Mouse (Mus musculus): Measurements from ENCODE around the gene Angptl3.

Angptl3 gene

DNA sequence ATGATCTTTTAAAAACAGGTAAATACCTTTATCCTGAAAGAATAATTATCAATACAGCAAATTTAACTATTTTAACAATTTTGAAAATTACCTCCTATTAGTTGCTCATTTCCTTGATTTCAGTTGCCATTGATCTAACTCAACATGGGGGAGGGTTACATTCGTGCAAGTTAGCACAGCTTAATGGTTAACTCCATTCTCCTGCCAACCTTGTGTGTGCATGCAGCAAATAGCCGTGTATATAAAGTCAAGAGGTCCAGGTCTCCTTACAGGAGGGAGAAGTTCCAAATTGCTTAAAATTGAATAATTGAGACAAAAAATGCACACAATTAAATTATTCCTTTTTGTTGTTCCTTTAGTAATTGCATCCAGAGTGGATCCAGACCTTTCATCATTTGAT, at the start of gene Angptl3:
Gene Angptl3 (plus strand): TSS at position 269 of the 400 bp plus-strand sequence.
- DNase-seq (ENCODE audit: low spot score in 2 of 2), result no peak

DNA sequence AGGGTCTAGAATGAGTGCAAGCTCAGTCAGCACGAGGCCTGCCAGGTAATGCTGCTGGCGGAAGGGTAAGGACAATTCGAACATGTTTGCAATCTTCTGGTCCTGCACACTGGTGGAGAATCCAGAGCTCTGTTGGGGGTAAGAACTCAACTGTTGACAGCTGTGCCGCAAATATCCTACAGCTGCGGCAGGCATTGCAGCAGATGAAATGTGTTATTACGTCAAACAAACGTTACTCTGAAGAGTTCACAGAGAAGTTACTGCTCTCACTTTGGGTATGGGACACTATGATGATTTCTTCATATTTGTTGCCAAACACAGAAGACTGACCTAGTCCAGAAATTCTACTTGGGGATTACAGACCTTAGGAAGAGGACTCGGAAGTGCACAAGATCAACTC, 46.1 kb upstream of the Angptl3 start:
- no peak for DNase-seq (ENCODE audit: low spot score in 2 of 2)

DNA sequence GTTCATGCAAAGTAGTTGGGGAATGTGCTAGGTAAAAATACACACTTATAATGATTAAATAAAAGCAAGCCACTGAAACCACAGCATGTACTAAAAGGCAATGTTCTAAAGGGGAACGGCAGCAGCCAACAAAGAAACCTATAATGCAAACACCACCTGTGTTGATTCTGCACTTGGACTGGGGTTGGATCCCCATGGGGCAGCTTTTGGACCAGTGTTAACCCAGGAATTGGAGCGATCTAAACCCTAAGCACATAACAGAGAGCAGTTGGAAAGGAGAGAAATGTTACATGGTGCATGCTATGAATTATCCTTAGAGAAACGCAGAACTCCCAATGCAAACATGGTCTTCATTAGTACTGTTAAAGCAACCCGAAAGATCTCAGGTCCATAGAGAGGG, 37.3 kb upstream of the Angptl3 start:
- no peak for DNase-seq (ENCODE audit: low spot score in 2 of 2)

DNA sequence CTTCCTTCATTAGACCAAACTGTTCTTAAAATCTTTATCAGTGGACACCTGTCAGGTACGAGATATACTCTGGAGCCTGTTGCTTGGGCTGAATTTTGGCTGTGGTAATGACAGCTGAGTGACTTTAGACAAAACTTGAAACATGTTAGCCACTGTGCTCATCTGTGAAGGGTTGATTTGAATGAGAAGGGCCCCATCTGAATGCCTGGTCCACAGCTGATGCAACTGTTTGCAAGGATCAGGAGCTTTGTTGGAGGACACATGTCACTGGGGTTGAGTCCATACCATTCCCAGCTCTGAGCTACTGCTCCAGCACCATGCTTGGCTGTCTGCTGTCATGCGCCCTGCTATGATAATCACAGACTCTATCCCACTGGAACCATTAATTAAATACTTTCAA, 25.2 kb upstream of the Angptl3 start:
- DNase-seq (ENCODE audit: low spot score in 2 of 2), result no peak

DNA sequence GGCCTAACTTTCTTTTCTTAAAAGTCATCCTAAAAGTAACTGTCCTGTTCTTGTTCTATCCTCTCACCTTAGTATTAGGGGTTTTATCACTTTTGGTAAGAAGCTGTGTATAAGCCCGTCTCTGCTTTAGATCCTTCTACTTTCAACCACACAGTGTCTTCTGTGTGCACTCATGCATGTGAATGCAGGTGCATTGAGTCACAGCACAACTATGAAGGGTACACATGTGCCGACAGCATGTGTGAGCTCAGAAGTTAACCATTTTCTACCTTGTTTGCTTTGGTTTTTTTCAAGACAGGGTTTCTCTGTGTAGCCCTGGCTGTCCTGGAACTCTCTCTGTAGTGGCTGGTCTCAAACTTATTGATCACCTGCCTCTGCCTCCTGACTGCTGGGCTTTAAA, 24.4 kb upstream of the Angptl3 start:
- no peak for DNase-seq (ENCODE audit: low spot score in 2 of 2)

DNA sequence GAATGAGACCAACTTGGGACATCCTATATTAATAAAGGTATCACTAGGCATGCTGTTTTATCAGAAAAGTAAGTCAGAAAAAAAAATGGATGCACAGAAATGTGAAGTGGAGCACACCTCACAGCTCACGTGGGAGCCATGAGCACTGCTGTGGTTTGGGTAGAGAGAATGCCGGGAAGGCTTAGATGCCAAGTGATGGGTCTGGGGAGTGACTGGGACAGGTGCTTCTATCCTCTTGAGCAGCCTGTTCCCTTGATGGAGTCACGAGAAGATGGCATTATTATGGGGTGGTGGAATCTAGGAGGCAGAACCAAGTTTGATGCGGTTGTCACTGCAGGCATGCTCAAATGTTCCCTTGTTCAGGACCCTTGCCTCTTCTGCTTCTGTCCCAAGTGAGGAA, 19.7 kb upstream of the Angptl3 start:
- no peak for DNase-seq (ENCODE audit: low spot score in 2 of 2)

DNA sequence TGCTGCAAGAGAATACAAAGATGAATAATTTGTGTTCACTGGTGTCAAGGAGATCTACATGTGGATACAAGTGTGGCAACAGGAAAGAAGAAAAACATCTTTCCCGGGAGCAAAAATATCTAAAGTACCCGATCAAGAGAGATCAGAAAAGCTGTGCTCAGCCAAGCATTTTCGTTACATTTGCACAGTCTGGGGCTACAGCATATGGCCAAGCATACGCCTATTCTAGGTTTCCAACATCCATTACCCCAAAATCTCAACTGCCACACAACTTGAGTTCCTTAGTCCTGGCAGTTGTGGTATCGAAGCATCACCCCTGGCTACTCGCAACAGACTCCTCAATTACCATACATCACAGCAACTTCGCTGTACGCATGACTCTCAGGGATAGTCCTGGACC, 8.5 kb upstream of the Angptl3 start:
- no peak for DNase-seq (ENCODE audit: low spot score in 2 of 2)

DNA sequence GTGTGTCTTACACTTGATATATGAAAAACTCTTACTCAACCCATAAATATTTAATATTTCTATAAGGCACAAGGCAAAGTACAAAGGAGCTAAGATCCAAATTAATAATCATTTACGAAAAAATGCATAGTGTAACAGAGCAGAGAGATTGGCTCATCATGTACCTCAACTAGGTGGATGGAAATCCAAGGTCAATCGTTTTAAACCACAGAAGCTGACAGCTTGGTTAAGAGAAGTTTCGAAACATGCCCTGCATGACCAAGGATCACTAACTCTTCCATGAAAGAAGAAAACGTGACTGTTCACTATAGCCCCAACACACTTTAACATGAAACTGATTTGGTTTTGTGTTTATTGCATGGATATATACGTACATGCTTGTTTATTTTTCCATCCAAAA, 2.4 kb upstream of the Angptl3 start:
- DNase-seq (ENCODE audit: low spot score in 2 of 2), result no peak

DNA sequence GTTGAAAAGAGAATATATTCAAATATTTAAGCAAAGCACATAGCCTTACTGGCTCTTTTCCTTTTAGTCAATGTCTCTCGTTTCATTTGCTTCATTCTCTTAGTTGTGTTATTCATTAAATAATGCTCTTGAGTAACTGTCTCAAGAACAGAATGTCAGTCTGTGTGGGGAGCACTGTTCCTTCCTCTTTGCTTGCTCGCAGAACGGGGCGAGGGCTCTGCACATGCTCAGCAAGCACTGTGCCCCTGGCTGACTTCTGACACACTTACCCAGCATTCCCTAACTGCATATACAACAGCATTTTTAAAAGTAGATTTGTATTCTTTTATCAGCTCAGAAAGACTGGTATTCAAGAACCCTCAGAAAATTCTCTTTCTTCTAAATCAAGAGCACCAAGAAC, 2.2 kb downstream of the Angptl3 start:
- DNase-seq (ENCODE audit: low spot score in 2 of 2), result no peak

DNA sequence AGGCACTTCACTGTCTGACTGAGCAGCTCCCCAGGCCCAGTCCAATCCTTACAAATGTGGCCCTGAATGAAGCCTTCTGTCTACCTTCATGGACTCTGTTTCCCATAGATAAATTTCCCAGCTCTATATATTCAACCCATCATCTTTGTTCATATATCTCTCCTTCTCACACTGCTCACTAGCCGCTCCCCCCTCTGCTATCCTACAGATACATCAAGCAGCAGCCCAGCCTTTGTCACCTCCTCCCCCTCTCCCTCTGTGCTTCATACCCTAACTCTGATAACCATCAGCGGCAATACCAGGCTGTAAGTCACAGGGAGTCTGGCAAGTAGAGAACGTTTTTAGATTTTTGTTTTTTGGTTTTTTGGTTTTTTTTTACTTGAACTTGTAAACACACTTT, 14.1 kb downstream of the Angptl3 start:
- no peak for DNase-seq (ENCODE audit: low spot score in 2 of 2)

DNA sequence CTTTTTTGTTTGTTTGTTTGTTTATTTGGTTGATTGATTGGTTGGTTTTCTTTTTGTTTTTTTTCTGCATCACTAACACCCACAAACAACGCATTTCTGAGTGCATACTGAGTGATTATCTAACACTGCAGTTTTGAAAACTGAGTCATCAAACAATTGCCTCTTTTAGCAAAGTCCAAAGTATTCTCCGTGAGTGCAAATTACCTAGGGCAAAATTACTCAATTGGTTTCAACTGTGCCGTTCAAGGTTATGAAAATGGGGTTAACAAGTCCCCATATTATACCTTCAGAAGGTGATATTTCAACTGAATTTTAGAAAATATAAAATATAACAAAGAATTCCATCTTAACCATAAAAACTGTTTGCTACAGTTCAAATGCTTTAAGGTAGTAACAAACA, 15.7 kb downstream of the Angptl3 start:
- DNase-seq (ENCODE audit: low spot score in 2 of 2), result no peak

DNA sequence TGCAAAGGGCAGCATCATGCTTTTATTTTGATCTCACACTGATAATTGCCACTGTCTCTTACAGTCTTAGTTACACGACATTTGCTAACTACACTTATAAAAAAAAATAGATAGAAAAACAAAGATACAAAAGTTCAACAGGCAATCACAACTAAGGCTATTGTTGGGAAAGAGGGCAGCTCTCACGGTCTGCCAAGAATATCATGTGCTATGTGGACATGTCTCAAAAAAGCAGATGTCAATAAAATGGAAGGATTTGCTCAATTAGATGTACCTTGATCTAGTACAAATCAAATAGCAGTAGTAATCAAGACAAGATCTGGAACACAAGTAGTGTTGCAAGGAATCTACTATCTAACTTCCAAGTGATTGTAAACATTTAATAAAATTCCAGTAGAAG, 17.8 kb downstream of the Angptl3 start:
- DNase-seq (ENCODE audit: low spot score in 2 of 2), result no peak

DNA sequence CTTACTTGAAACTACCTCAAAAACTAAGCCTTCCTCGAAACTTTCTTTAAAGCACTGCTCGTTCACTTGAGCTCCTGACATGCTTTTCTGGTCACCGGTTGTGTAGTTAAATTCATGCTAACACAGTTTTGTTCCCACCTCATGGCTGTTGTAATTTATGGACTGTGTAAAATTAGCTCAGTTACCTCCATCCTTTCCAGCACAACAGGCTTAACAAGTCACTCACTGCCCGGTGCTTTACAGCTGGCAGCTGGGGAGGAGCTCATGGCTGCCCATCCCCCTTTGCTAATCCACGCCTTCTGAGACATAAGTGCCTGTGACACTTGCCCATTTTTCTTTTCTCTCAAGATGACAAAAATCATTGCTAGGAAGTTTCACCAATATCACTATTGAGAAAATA, 33.8 kb downstream of the Angptl3 start:
- DNase-seq (ENCODE audit: low spot score in 2 of 2), result no peak

DNA sequence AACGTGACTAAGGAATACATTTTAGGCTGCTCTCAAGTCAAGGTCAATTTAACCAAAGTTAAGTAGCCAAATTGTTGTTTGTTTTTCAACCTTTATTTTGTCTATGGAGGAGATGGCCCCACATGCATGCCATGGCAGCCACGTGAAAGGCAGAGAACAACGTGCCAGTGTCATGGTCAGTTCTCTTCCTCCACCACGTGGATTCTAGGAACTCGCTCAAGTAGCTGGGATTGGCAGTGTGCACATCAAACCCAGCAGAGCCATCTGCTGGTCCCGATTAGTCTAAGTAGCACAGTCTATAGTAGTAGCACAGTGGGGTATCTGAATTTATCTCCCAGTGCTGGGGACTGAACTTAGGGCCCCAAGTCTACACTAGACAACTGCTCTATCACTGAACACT, 38.1 kb downstream of the Angptl3 start:
- no peak for DNase-seq (ENCODE audit: low spot score in 2 of 2)

DNA sequence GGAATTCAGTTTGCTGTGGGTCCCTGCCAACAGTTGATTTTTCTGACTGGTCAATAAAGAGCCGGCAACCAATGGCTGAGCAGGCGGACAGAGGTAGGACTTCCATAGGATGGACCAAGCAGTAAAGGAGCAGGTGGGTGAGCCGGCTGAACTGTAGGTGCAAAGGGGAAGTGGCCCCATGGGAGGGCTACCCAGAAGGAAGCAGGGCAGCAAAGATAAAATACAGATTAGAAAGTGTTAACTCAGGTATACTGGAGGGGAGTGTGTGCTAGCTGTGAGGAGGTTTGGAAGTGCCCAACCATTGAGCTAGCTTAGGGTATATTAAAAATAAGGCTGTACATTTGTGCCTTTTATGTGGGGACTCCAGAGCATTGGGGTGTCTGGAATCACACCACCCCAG, 47.3 kb downstream of the Angptl3 start:
- DNase-seq (ENCODE audit: low spot score in 2 of 2), result no peak

DNA sequence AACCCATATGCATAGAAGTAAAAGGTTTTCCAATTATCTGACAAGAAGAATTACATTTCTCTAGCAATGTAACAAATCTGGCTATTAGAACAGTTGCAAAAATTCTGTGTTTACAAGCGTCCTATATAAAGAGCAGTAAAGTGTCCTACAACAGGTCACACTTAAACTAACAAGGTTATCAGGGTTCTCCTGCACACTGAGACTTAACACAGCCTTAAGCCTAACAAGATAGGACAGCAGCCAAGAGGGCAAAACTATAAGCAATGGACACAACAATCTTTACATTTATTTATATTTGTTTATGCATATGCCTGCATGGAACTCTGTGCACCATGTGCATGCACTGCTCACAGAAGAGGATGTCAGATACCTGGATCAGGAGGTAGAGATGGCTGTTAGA, 50.4 kb downstream of the Angptl3 start:
- no peak for DNase-seq (ENCODE audit: low spot score in 2 of 2)

DNA sequence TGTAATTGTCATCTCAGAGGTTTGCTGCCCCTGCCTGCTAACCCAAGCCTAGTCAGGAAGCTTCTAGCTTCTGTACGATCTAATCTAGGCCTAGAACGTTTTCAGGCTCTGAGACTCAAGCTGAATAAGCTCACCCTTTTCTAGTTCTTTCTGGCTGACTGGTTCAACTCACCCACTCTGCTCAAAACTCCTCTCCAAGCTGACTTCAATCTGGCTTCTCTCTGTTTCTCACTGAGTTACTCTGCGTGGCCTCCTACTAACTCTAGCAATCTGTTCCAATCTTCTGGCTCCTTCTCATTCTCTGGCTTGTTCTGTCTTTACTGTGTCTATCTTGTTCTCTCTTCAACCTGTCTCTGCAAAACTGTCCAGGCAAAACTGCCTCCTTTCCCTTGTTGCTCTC, 53.1 kb downstream of the Angptl3 start:
- no peak for DNase-seq (ENCODE audit: low spot score in 2 of 2)

DNA sequence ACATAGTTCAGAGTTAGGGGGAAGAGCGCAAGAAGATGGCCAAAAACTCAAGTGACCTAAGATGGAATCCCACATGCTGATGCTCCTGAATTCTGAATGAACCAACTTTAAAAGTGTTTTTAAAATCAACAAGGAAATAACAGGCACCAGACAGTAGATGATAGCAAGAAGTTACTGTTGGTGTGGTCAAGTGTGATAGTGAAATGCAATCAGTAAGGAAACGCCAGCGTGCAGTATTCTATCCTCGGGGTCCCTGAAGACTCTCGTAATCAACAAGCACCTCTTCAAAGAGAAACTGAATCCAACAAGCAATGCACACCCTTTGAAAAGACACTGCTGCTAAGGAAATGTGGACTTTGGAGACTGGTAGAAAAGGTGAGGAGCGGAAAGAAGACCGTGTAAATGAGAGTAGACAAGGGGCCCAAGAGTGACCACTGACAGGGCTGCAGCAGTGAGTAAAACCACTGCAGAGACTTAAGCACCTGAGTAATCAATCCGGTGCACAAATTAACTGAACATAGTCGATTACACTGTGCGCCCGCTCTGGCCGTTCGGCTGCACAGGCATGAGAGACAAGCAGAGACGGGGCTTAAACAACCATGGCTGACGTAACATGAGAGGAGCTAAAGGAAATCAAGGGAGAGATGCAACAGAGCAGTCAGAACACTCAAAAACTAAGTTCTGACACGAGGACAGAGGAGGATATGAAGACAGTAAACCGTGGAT, 57.2 kb downstream of the Angptl3 start:
- DNase-seq (ENCODE audit: low spot score in 2 of 2), result no peak

DNA sequence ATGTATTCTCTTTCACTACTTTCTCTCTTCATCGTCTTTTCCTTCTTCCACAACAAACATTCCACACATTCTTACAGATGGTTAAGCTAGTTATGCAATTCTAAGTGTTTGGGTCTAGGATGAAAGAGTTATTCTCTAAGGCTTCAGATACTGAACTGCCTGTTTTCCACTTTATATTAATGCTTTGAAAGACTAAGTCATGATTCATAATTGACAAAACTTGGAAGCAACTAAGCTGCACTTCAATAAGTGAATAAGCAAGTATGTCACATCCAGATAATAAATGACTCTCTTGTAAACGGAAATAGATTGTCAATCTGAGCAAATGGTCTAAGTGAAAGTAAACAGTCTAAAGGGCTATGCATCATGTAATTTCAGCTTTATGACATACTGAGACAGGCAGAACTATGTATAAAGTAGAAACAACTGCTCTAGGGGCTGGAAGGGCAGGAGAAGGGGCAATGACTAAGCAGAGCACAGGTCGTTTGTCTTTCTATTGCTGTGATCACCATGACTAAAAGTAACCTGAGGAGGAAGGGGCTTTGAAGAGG, 60.5 kb downstream of the Angptl3 start:
- no peak for DNase-seq (ENCODE audit: low spot score in 2 of 2)

DNA sequence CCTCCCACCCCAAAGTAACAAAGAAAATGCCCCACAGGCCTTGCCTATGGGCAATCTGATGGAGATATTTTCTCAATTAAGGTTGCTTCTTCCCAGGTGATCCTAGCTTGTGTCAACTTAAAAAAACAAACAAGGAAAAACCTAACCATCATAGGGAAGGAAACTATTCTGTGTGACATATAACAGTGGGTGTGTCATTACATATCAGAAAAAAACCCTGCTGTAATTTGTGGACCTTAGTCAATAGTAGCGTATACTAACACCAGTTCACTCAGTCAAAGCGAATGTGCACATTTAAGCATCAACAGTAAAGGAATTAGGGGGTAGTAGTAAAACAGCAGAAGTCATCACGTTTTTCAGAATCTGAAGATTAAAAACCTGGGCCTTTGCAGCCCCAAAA, 61.0 kb downstream of the Angptl3 start:
- no peak for DNase-seq (ENCODE audit: low spot score in 2 of 2)
